Mouse (Mus musculus) intestine, embryonic 15.5 days (tissue): ENCODE data around the gene Eef1g. TPM values are rescaled to one million over a fixed set of nuclear protein-coding genes. Genes with fewer than 3 reads are reported as not detected.
"Not testable (repeated sequence)": the region's sequence is repeated elsewhere in the genome, so short reads cannot be mapped to it uniquely, and the experiment has no call there.

Experiments used
- ATAC-seq: fragments of 200-750 bp; cut with Nextera tagmentation; 2 replicates; pipeline ENCODE4 v1.8.0; 2017; ENCODE audit warnings: moderate TSS enrichment, moderate library complexity
- H3K27ac ChIP-seq: fragments of 300-500 bp; sonication (generic); 2 replicates; pipeline ENCODE4 v1.5.1; 2015; ENCODE audit warnings: mild to moderate bottlenecking, inconsistent platforms
- H3K27me3 ChIP-seq: fragments of 300-500 bp; sonication (generic); replicated peaks from 2 replicates; pipeline ENCODE4 v1.6.1; 2015; ENCODE audit warnings: inconsistent platforms
- H3K36me3 ChIP-seq: fragments of 300-500 bp; sonication (generic); 2 replicates; pipeline ENCODE4 v1.6.1; 2015; ENCODE audit warnings: inconsistent platforms
- H3K4me1 ChIP-seq: fragments of 300-500 bp; sonication (generic); replicated peaks from 2 replicates; pipeline ENCODE4 v1.6.1; 2015; ENCODE audit warnings: inconsistent platforms
- H3K4me2 ChIP-seq: fragments of 300-500 bp; sonication (generic); replicated peaks from 2 replicates; pipeline ENCODE4 v1.6.1; 2015; ENCODE audit warnings: mild to moderate bottlenecking, inconsistent platforms
- H3K4me3 ChIP-seq: fragments of 300-500 bp; sonication (generic); replicated peaks from 2 replicates; pipeline ENCODE4 v1.5.1; 2015; ENCODE audit warnings: inconsistent platforms
- H3K9ac ChIP-seq: fragments of 300-500 bp; sonication (generic); 2 replicates; pipeline ENCODE4 v1.6.1; 2015; ENCODE audit warnings: inconsistent platforms
- H3K9me3 ChIP-seq: fragments of 300-500 bp; sonication (generic); 2 replicates; pipeline ENCODE4 v1.6.1; 2016; ENCODE audit warnings: inconsistent platforms
- WGBS: fragments of 180-500 bp; shearing (Covaris S2); methylation state at CpG from one replicate; pipeline ENCODE4 v1.1.7; 2015; 5-methylcytosine and 5-hydroxymethylcytosine counted together
- polyA plus RNA-seq: library from polyadenylated mRNA; unstranded; fragments of >200 nt; fragmentation: Nextera tagmentation; extraction: Ambion mirVana; gene quantifications from 2 replicates; pipeline ENCODE4 v1.2.1, GENCODE M21; 2015

Eef1g gene
- polyA plus RNA-seq, 1 experiment from 2014 or later: 453 TPM

GRCm38 (mm10) chr19:8999223-8999622, 32.4 kb downstream of the Eef1g start:
- Histone ChIP-seq H3K9ac (no peak overlapping the region), H3K36me3 (peaks cover 33% of the 10 kb centered on the region), H3K27me3 (no peaks in the 10 kb centered on the region), H3K9me3 (no peaks in the 10 kb centered on the region), H3K4me1 (peaks cover 44% of the 10 kb centered on the region), H3K4me2 (no peak overlapping the region), H3K27ac (no peak overlapping the region), H3K4me3 (no peak overlapping the region)
- WGBS: 74% methylated on average over 4 of the region's 4 CpGs
- no peak for ATAC-seq

GRCm38 (mm10) chr19:9006915-9007314, 40.1 kb downstream of the Eef1g start:
- H3K27me3 ChIP-seq, ATAC-seq, H3K4me2 ChIP-seq, H3K9ac ChIP-seq, H3K4me3 ChIP-seq, H3K4me1 ChIP-seq, H3K9me3 ChIP-seq, H3K27ac ChIP-seq: not testable (repeated sequence)
- peaks cover 39% of the 10 kb centered on the region for H3K36me3 ChIP-seq
- 93% methylated on average over 2 of the region's 2 CpGs for WGBS

- Histone ChIP-seq H3K4me2 (no peak overlapping the region), H3K27me3 (no peaks in the 10 kb centered on the region), H3K4me1 (no peaks in the 10 kb centered on the region), H3K4me3 (no peak overlapping the region), H3K36me3 (peaks cover 10% of the 10 kb centered on the region; the same call in 1 of the 2 replicates), H3K9ac (no peak overlapping the region), H3K9me3 (no peaks in the 10 kb centered on the region), H3K27ac (no peak overlapping the region)
- ATAC-seq: no peak
- 85% methylated on average over 3 of the region's 3 CpGs for WGBS
These were observed 52.5 kb downstream of the Eef1g start for GRCm38 (mm10) chr19:9019298-9019697.

GRCm38 (mm10) chr19:9023021-9023778, 56.4 kb downstream of the Eef1g start:
- WGBS: 62% methylated on average over 11 of the region's 11 CpGs
- H3K27ac ChIP-seq: peak overlapping the region; percentile 44; the same call in 1 of the 2 replicates
- no peaks in the 10 kb centered on the region for H3K27me3 ChIP-seq

GRCm38 (mm10) chr19:9025562-9026257, 58.9 kb downstream of the Eef1g start:
- H3K9ac ChIP-seq: no peak overlapping the region
- H3K27me3 ChIP-seq: no peaks in the 10 kb centered on the region
- 75% methylated on average over 5 of the region's 5 CpGs for WGBS
- H3K9me3 ChIP-seq: no peaks in the 10 kb centered on the region
- peaks cover 15% of the 10 kb centered on the region; the same call in 1 of the 2 replicates for H3K4me1 ChIP-seq
- H3K4me2 ChIP-seq: no peak overlapping the region; the same call in 1 of the 2 replicates
- H3K36me3 ChIP-seq: no peaks in the 10 kb centered on the region
- no peak overlapping the region for H3K4me3 ChIP-seq
- ATAC-seq: peak; percentile 78
- peak overlapping the region; percentile 59; the same call in 1 of the 2 replicates for H3K27ac ChIP-seq

More at GRCm38 (mm10) chr19:9023021-9023778, 56.4 kb downstream of the Eef1g start:
- Histone ChIP-seq H3K9ac (no peak overlapping the region), H3K4me3 (no peak overlapping the region), H3K9me3 (no peaks in the 10 kb centered on the region), H3K4me2 (no peak overlapping the region), H3K4me1 (peaks cover 15% of the 10 kb centered on the region; the same call in 1 of the 2 replicates), H3K36me3 (no peaks in the 10 kb centered on the region; the same call in 1 of the 2 replicates)
- ATAC-seq: no peak

- no peak for ATAC-seq
- no peak overlapping the region for H3K27ac ChIP-seq
- H3K4me3 ChIP-seq: no peak overlapping the region
- H3K36me3 ChIP-seq: no peaks in the 10 kb centered on the region
- H3K9ac ChIP-seq: no peak overlapping the region
- no peak overlapping the region for H3K4me2 ChIP-seq
- 86% methylated on average over 4 of the region's 4 CpGs for WGBS
- no peaks in the 10 kb centered on the region for H3K9me3 ChIP-seq
- peaks cover 15% of the 10 kb centered on the region; the same call in 1 of the 2 replicates for H3K4me1 ChIP-seq
- H3K27me3 ChIP-seq: no peaks in the 10 kb centered on the region
These were observed 59.8 kb downstream of the Eef1g start for GRCm38 (mm10) chr19:9026634-9027033.

- no peak overlapping the region for H3K4me3 ChIP-seq
- no peaks in the 10 kb centered on the region for H3K27me3 ChIP-seq
- no peak overlapping the region for H3K4me2 ChIP-seq
- H3K4me1 ChIP-seq: peaks cover 18% of the 10 kb centered on the region; the same call in 1 of the 2 replicates
- H3K9ac ChIP-seq: no peak overlapping the region
- 21% methylated on average over 5 of the region's 5 CpGs for whole genome bisulfite sequencing
- no peaks in the 10 kb centered on the region for H3K9me3 ChIP-seq
- H3K36me3 ChIP-seq: no peaks in the 10 kb centered on the region
- no peak for ATAC-seq
- no peak overlapping the region for H3K27ac ChIP-seq
These were observed 61.0 kb downstream of the Eef1g start for GRCm38 (mm10) chr19:9027795-9028194.

Other genes starting within 250 kb of the Eef1g start
- gene Slc3a2, start 243.7 kb upstream of the Eef1g start, polyA plus RNA-seq: 161 and 163 TPM in 2 replicates
- 77.3 and 88.5 TPM in 2 replicates for gene Wdr74, start 231.2 kb upstream of the Eef1g start, polyA plus RNA-seq
- 1.8 TPM in 2 replicates for gene 1700092M07Rik, start 226.3 kb upstream of the Eef1g start, polyA plus RNA-seq
- gene Stx5a, start 225.6 kb upstream of the Eef1g start, polyA plus RNA-seq: 119 and 121 TPM in 2 replicates
- gene Nxf1, start 210.0 kb upstream of the Eef1g start, polyA plus RNA-seq: 143 and 146 TPM in 2 replicates
- gene Tmem223, start 196.0 kb upstream of the Eef1g start, polyA plus RNA-seq: 164 and 177 TPM in 2 replicates
- 90.4 and 102 TPM in 2 replicates for gene Tmem179b, start 192.6 kb upstream of the Eef1g start, polyA plus RNA-seq
- 25.2 and 26.9 TPM in 2 replicates for gene Taf6l, start 180.6 kb upstream of the Eef1g start, polyA plus RNA-seq
- 137 and 147 TPM in 2 replicates for gene Polr2g, start 168.5 kb upstream of the Eef1g start, polyA plus RNA-seq
- gene Zbtb3, start 164.5 kb upstream of the Eef1g start, polyA plus RNA-seq: 4.0 and 4.6 TPM in 2 replicates
- 48.2 and 49.3 TPM in 2 replicates for gene Ttc9c, start 147.7 kb upstream of the Eef1g start, polyA plus RNA-seq
- 5.1 and 5.4 TPM in 2 replicates for gene Hnrnpul2, start 147.0 kb upstream of the Eef1g start, polyA plus RNA-seq
- gene AC129217.1, start 137.3 kb upstream of the Eef1g start, polyA plus RNA-seq: not detected in 2 replicates
- gene Bscl2, start 129.6 kb upstream of the Eef1g start, polyA plus RNA-seq: 40.6 and 48.3 TPM in 2 replicates
- 16.0 and 17.3 TPM in 2 replicates for gene Gng3, start 127.8 kb upstream of the Eef1g start, polyA plus RNA-seq
- gene Lrrn4cl, start 116.3 kb upstream of the Eef1g start, polyA plus RNA-seq: 1.6 and 2.0 TPM in 2 replicates
- gene Ubxn1, start 95.5 kb upstream of the Eef1g start, polyA plus RNA-seq: 163 and 167 TPM in 2 replicates
- gene Uqcc3, start 86.1 kb upstream of the Eef1g start, polyA plus RNA-seq: 62.7 and 63.9 TPM in 2 replicates
- 72.5 and 95.3 TPM in 2 replicates for gene Lbhd1, start 83.3 kb upstream of the Eef1g start, polyA plus RNA-seq
- gene Gm49403, start 83.1 kb upstream of the Eef1g start, polyA plus RNA-seq: not detected in 2 replicates
- gene 1810009A15Rik, start 78.2 kb upstream of the Eef1g start, polyA plus RNA-seq: 86.5 and 95.2 TPM in 2 replicates
- not detected in 2 replicates for gene Gm49416, start 78.1 kb upstream of the Eef1g start, polyA plus RNA-seq
- 40.0 and 41.5 TPM in 2 replicates for gene Ints5, start 74.0 kb upstream of the Eef1g start, polyA plus RNA-seq
- gene Ganab, start 69.0 kb upstream of the Eef1g start, polyA plus RNA-seq: 92.6 and 93.3 TPM in 2 replicates
- 40.0 and 44.7 TPM in 2 replicates for gene B3gat3, start 46.7 kb upstream of the Eef1g start, polyA plus RNA-seq
- 2.7 and 3.3 TPM in 2 replicates for gene Rom1, start 37.7 kb upstream of the Eef1g start, polyA plus RNA-seq
- gene Eml3, start 37.5 kb upstream of the Eef1g start, polyA plus RNA-seq: 24.2 and 28.4 TPM in 2 replicates
- 130 and 139 TPM in 2 replicates for gene Mta2, start 25.2 kb upstream of the Eef1g start, polyA plus RNA-seq
- 29.7 and 30.4 TPM in 2 replicates for gene Tut1, start 13.2 kb upstream of the Eef1g start, polyA plus RNA-seq
- 22.4 and 25.0 TPM in 2 replicates for gene Ahnak, start 22.2 kb downstream of the Eef1g start, polyA plus RNA-seq
- gene Scgb1a1, start 120.9 kb downstream of the Eef1g start, polyA plus RNA-seq: not detected in 2 replicates
- gene Asrgl1, start 168.6 kb downstream of the Eef1g start, polyA plus RNA-seq: 10.4 and 12.6 TPM in 2 replicates